Mouse (Mus musculus) C2C12 (cell line): ENCODE results near the gene Clybl. TPM values are rescaled to one million over a fixed set of nuclear protein-coding genes. Genes with fewer than 3 reads are reported as not detected.

Source experiments
- H3K27me3 ChIP-seq: one replicate; pipeline ENCODE4 v1.6.1; 2011; ENCODE audit not compliant: control insufficient read depth, insufficient read depth, insufficient read length
- H3K36me3 ChIP-seq: one replicate; pipeline ENCODE4 v1.6.1; 2011; ENCODE audit not compliant: control insufficient read depth, insufficient read depth
- H3K4me3 ChIP-seq: one replicate; pipeline ENCODE4 v1.5.1; 2011; ENCODE audit warnings: mild to moderate bottlenecking, control low read depth; ENCODE audit not compliant: poor library complexity, insufficient read depth, severe bottlenecking
- H3K79me2 ChIP-seq: one replicate; pipeline ENCODE4 v1.6.1; 2011; ENCODE audit not compliant: control insufficient read depth, insufficient read depth
- H3K79me3 ChIP-seq: one replicate; pipeline ENCODE4 v1.6.1; 2011; ENCODE audit warnings: low read depth, control low read depth
- H3ac ChIP-seq: one replicate; pipeline ENCODE3; 2011; ENCODE audit warnings: low read depth; ENCODE audit not compliant: control insufficient read depth, insufficient read length
- CEBPB ChIP-seq: IDR thresholded peaks from one replicate; pipeline ENCODE4 v1.6.1; 2011; ENCODE audit warnings: low read depth, mild to moderate bottlenecking, control low read depth, moderate library complexity
- CTCF ChIP-seq: IDR thresholded peaks from one replicate; pipeline ENCODE4 v1.5.1; 2011; ENCODE audit not compliant: control insufficient read depth, insufficient read depth, insufficient read length
- FOSL1 ChIP-seq: IDR thresholded peaks from one replicate; pipeline ENCODE4 v1.8.0; 2011; ENCODE audit warnings: mild to moderate bottlenecking, low read length; ENCODE audit not compliant: poor library complexity, insufficient read depth, severe bottlenecking
- MAX ChIP-seq: IDR thresholded peaks from one replicate; pipeline ENCODE4 v1.6.1; 2011; ENCODE audit warnings: mild to moderate bottlenecking, control low read depth
- MYOD1 ChIP-seq: IDR thresholded peaks from one replicate; pipeline ENCODE4 v1.6.1; 2011; ENCODE audit warnings: low read depth; ENCODE audit not compliant: control insufficient read depth, insufficient read length
- MYOG ChIP-seq: IDR thresholded peaks from one replicate; pipeline ENCODE4 v1.6.1; 2011; ENCODE audit not compliant: control insufficient read depth, insufficient read length; ENCODE audit errors: extremely low read depth
- USF1 ChIP-seq: IDR thresholded peaks from one replicate; pipeline ENCODE4 v1.6.1; 2011; ENCODE audit warnings: low read depth, mild to moderate bottlenecking, control low read depth, moderate library complexity
- polyA plus RNA-seq: library from polyadenylated mRNA; unstranded; fragments of >200 nt; fragmentation: generic; extraction: Trizol; gene quantifications from one replicate; pipeline ENCODE4 v1.2.1, GENCODE M21; 2012; ENCODE audit warnings: missing spikeins

The Clybl gene
- polyA plus RNA-seq, 1 experiment, result 5.2 TPM

GRCm38 (mm10) chr14:122368501-122368900 lies 187.0 kb downstream of the Clybl start:
- Histone ChIP-seq H3K4me3 (no peak overlapping the region), H3K36me3 (no peaks in the 10 kb centered on the region), H3K27me3 (peaks cover 3% of the 10 kb centered on the region), H3ac (no peak overlapping the region), H3K79me3 (no peaks in the 10 kb centered on the region), H3K79me2 (no peaks in the 10 kb centered on the region)
- TF ChIP-seq MAX, result no peak
- TF ChIP-seq USF1, result no peak
- TF ChIP-seq CTCF, result no peak
- TF ChIP-seq MYOG, result no peak
- TF ChIP-seq MYOD1, result no peak
- no peak for TF ChIP-seq CEBPB
- TF ChIP-seq FOSL1, result no peak

- no peaks in the 10 kb centered on the region for H3K79me2 ChIP-seq
- H3K36me3 ChIP-seq, result no peaks in the 10 kb centered on the region
- H3ac ChIP-seq, result no peak overlapping the region
- no peak overlapping the region for H3K4me3 ChIP-seq
- TF ChIP-seq CTCF, result no peak
- TF ChIP-seq FOSL1, result no peak
- TF ChIP-seq USF1, result no peak
- no peak for TF ChIP-seq MAX
- TF ChIP-seq CEBPB, result no peak
- TF ChIP-seq MYOD1, result no peak
- no peak for TF ChIP-seq MYOG
- H3K27me3 ChIP-seq, result peaks cover 3% of the 10 kb centered on the region
- no peaks in the 10 kb centered on the region for H3K79me3 ChIP-seq
These were observed 190.5 kb downstream of the Clybl start for GRCm38 (mm10) chr14:122371979-122372378.

- H3K36me3 ChIP-seq, result no peaks in the 10 kb centered on the region
- H3K4me3 ChIP-seq, result no peak overlapping the region
- TF ChIP-seq CEBPB (no peak), MYOD1 (no peak), FOSL1 (no peak), MAX (no peak), CTCF (no peak), MYOG (no peak), USF1 (no peak)
- H3K27me3 ChIP-seq, result no peaks in the 10 kb centered on the region
- H3ac ChIP-seq, result no peak overlapping the region
- H3K79me2 ChIP-seq, result no peaks in the 10 kb centered on the region
- no peaks in the 10 kb centered on the region for H3K79me3 ChIP-seq
These were observed 192.0 kb downstream of the Clybl start for GRCm38 (mm10) chr14:122373458-122373857.

- Histone ChIP-seq H3K27me3 (no peaks in the 10 kb centered on the region), H3K79me2 (no peaks in the 10 kb centered on the region), H3K4me3 (no peak overlapping the region), H3ac (no peak overlapping the region), H3K36me3 (no peaks in the 10 kb centered on the region), H3K79me3 (no peaks in the 10 kb centered on the region)
- TF ChIP-seq CTCF, result no peak
- no peak for TF ChIP-seq USF1
These were observed 192.9 kb downstream of the Clybl start for GRCm38 (mm10) chr14:122374285-122374997.

- Histone ChIP-seq H3K36me3 (no peaks in the 10 kb centered on the region), H3K79me2 (no peaks in the 10 kb centered on the region), H3ac (no peak overlapping the region), H3K79me3 (no peaks in the 10 kb centered on the region), H3K4me3 (no peak overlapping the region), H3K27me3 (no peaks in the 10 kb centered on the region)
- TF ChIP-seq MYOD1 (no peak), FOSL1 (no peak), USF1 (no peak), CEBPB (no peak), MYOG (no peak), CTCF (no peak), MAX (no peak)
These were observed 193.7 kb downstream of the Clybl start for GRCm38 (mm10) chr14:122375070-122375811.

- TF ChIP-seq MYOD1, result no peak
- TF ChIP-seq USF1, result no peak
- TF ChIP-seq MYOG, result no peak
- TF ChIP-seq CEBPB, result no peak
- no peak for TF ChIP-seq FOSL1
- TF ChIP-seq CTCF, result no peak
- no peak for TF ChIP-seq MAX
These were observed 195.1 kb downstream of the Clybl start for GRCm38 (mm10) chr14:122376482-122377143.

More at GRCm38 (mm10) chr14:122376482-122377143, 195.1 kb downstream of the Clybl start:
- Histone ChIP-seq H3K27me3 (no peaks in the 10 kb centered on the region), H3K4me3 (no peak overlapping the region), H3K36me3 (no peaks in the 10 kb centered on the region), H3ac (no peak overlapping the region), H3K79me3 (no peaks in the 10 kb centered on the region), H3K79me2 (no peaks in the 10 kb centered on the region)
